Mouse (Mus musculus): Measurements from ENCODE around the gene Actl6a.

- no peak for TF ChIP-seq CTCF (IDR thresholded peaks at IDR 0.05; ENCODE audit: low read depth)
- no peak for TF ChIP-seq EP300 (optimal IDR thresholded peaks at IDR 0.05)
Observed at GRCm38 (mm10) chr3:32682910-32683531, 23.1 kb upstream of the Actl6a start.
